Mouse (Mus musculus) intestine, embryonic 14.5 days (tissue): ENCODE data around the gene Tnni1. TPM values are rescaled to one million over a fixed set of nuclear protein-coding genes. Genes with fewer than 3 reads are reported as not detected.

Experiments used
- ATAC-seq: fragments of 200-750 bp; cut with Nextera tagmentation; replicated peaks from 2 replicates; pipeline ENCODE4 v1.8.0; 2017; ENCODE audit warnings: low read depth, moderate number of reproducible peaks, moderate TSS enrichment, moderate library complexity; ENCODE audit not compliant: low FRiP score, low TSS enrichment
- DNase-seq: peaks from one replicate; pipeline ENCODE4 v3.0.0-alpha.2; 2018; ENCODE audit warnings: low spot score
- H3K27ac ChIP-seq: fragments of 300-500 bp; sonication (generic); 2 replicates; pipeline ENCODE4 v1.5.1; 2014; ENCODE audit warnings: low read depth, mild to moderate bottlenecking, control low read depth
- H3K27me3 ChIP-seq: fragments of 300-500 bp; sonication (generic); replicated peaks from 2 replicates; pipeline ENCODE4 v1.6.1; 2014; ENCODE audit warnings: low read length, control low read depth; ENCODE audit not compliant: control insufficient read depth, insufficient read depth
- H3K36me3 ChIP-seq: fragments of 300-500 bp; sonication (generic); 2 replicates; pipeline ENCODE4 v1.6.1; 2014; ENCODE audit warnings: low read length, control low read depth; ENCODE audit not compliant: control insufficient read depth, insufficient read depth
- H3K4me1 ChIP-seq: fragments of 300-500 bp; sonication (generic); replicated peaks from 2 replicates; pipeline ENCODE4 v1.6.1; 2014; ENCODE audit warnings: low read length, control low read depth, mixed read lengths; ENCODE audit not compliant: control insufficient read depth, insufficient read depth
- H3K4me2 ChIP-seq: fragments of 300-500 bp; sonication (generic); 2 replicates; pipeline ENCODE4 v1.6.1; 2014; ENCODE audit warnings: low read length
- H3K4me3 ChIP-seq: fragments of 300-500 bp; sonication (generic); 2 replicates; pipeline ENCODE4 v1.5.1; 2014; ENCODE audit warnings: low read depth, low read length, control low read depth, mixed read lengths
- H3K9ac ChIP-seq: fragments of 300-500 bp; sonication (generic); 2 replicates; pipeline ENCODE4 v1.6.1; 2014; ENCODE audit warnings: mild to moderate bottlenecking, low read length
- H3K9me3 ChIP-seq: fragments of 300-500 bp; sonication (generic); 2 replicates; pipeline ENCODE4 v1.6.1; 2016; ENCODE audit warnings: low read length, control low read depth; ENCODE audit not compliant: control insufficient read depth
- WGBS: fragments of 180-500 bp; shearing (Covaris S2); extraction: QIAGEN DNeasy Blood & Tissue Kit; methylation state at CpG from one replicate; pipeline ENCODE4 v1.1.7; 2014; 5-methylcytosine and 5-hydroxymethylcytosine counted together
- polyA plus RNA-seq: library from polyadenylated mRNA; unstranded; fragments of >200 nt; fragmentation: Nextera tagmentation; extraction: Ambion mirVana; gene quantifications from 2 replicates; pipeline ENCODE4 v1.2.1, GENCODE M21; 2014

The Tnni1 gene
- polyA plus RNA-seq, 1 experiment from 2014 or later: 6.4 TPM

- H3K4me3 ChIP-seq: peak overlapping the region; percentile 51
- H3K4me2 ChIP-seq: peak overlapping the region; percentile 96
- DNase-seq (no peak), ATAC-seq (peak; percentile 53)
- no peaks in the 10 kb centered on the region for H3K9me3 ChIP-seq
- peaks cover 4% of the 10 kb centered on the region; the same call in 1 of the 2 replicates for H3K4me1 ChIP-seq
- H3K9ac ChIP-seq: peak overlapping the region; percentile 23
- 66% methylated on average over 10 of the region's 10 CpGs for WGBS
- H3K27ac ChIP-seq: peak overlapping the region; percentile 47; the same call in 1 of the 2 replicates
- peaks cover 32% of the 10 kb centered on the region for H3K27me3 ChIP-seq
- H3K36me3 ChIP-seq: no peaks in the 10 kb centered on the region
Observed at GRCm38 (mm10) chr1:135820071-135820470, 40.8 kb downstream of the Tnni1 start.

- DNase-seq (no peak), ATAC-seq (0 out of 2 replicates have a peak, but pooled peaks have one; percentile 32)
- H3K27ac ChIP-seq: peak overlapping the region; percentile 47
- no peaks in the 10 kb centered on the region for H3K9me3 ChIP-seq
- H3K4me2 ChIP-seq: peak overlapping the region; percentile 96
- H3K9ac ChIP-seq: peak overlapping the region; percentile 32
- peak overlapping the region; percentile 51; the same call in 1 of the 2 replicates for H3K4me3 ChIP-seq
- H3K36me3 ChIP-seq: no peaks in the 10 kb centered on the region
- H3K4me1 ChIP-seq: peaks cover 4% of the 10 kb centered on the region; the same call in 1 of the 2 replicates
- peaks cover 32% of the 10 kb centered on the region for H3K27me3 ChIP-seq
- WGBS: 66% methylated on average over 16 of the region's 16 CpGs
Observed at GRCm38 (mm10) chr1:135820736-135821364, 41.6 kb downstream of the Tnni1 start.

- Histone ChIP-seq H3K4me3 (peak overlapping the region; percentile 8; the same call in 1 of the 2 replicates), H3K27ac (peak overlapping the region; percentile 11; the same call in 1 of the 2 replicates)
- WGBS: 80% methylated on average over 7 of the region's 7 CpGs
Observed at GRCm38 (mm10) chr1:135821780-135822179, 42.5 kb downstream of the Tnni1 start.

GRCm38 (mm10) chr1:135828918-135829317, 49.7 kb downstream of the Tnni1 start:
- Histone ChIP-seq H3K4me2 (no peak overlapping the region), H3K36me3 (0 out of 2 replicates have a peak, but pooled peaks cover 3% of the 10 kb centered on the region), H3K9ac (no peak overlapping the region), H3K9me3 (no peaks in the 10 kb centered on the region), H3K27me3 (no peaks in the 10 kb centered on the region), H3K4me1 (no peaks in the 10 kb centered on the region), H3K4me3 (no peak overlapping the region), H3K27ac (no peak overlapping the region)
- WGBS: 24% methylated on average over 1 of the region's 1 CpGs
- no peak for DNase-seq
- ATAC-seq: no peak

More at GRCm38 (mm10) chr1:135821780-135822179, 42.5 kb downstream of the Tnni1 start:
- Histone ChIP-seq H3K9me3 (no peaks in the 10 kb centered on the region), H3K36me3 (no peaks in the 10 kb centered on the region), H3K4me1 (peaks cover 4% of the 10 kb centered on the region; the same call in 1 of the 2 replicates), H3K9ac (peak overlapping the region; percentile 32), H3K27me3 (peaks cover 29% of the 10 kb centered on the region), H3K4me2 (peak overlapping the region; percentile 96)
- no peak for DNase-seq
- ATAC-seq: no peak

- Histone ChIP-seq H3K27me3 (no peaks in the 10 kb centered on the region), H3K9me3 (no peaks in the 10 kb centered on the region), H3K27ac (no peak overlapping the region), H3K4me1 (peaks cover 10% of the 10 kb centered on the region), H3K9ac (no peak overlapping the region), H3K4me3 (no peak overlapping the region), H3K36me3 (0 out of 2 replicates have a peak, but pooled peaks cover under 1% of the 10 kb centered on the region), H3K4me2 (no peak overlapping the region)
- WGBS: 54% methylated on average over 6 of the region's 6 CpGs
- ATAC-seq: no peak
- no peak for DNase-seq
Observed at GRCm38 (mm10) chr1:135834206-135834859, 55.1 kb downstream of the Tnni1 start.

GRCm38 (mm10) chr1:135834983-135835382, 55.7 kb downstream of the Tnni1 start:
- Histone ChIP-seq H3K9me3 (no peaks in the 10 kb centered on the region), H3K36me3 (no peaks in the 10 kb centered on the region), H3K4me3 (no peak overlapping the region), H3K27me3 (no peaks in the 10 kb centered on the region), H3K9ac (no peak overlapping the region), H3K27ac (no peak overlapping the region), H3K4me2 (no peak overlapping the region), H3K4me1 (peaks cover 10% of the 10 kb centered on the region)
- WGBS: 75% methylated on average over 8 of the region's 8 CpGs
- DNase-seq (no peak), ATAC-seq (no peak)

DNA sequence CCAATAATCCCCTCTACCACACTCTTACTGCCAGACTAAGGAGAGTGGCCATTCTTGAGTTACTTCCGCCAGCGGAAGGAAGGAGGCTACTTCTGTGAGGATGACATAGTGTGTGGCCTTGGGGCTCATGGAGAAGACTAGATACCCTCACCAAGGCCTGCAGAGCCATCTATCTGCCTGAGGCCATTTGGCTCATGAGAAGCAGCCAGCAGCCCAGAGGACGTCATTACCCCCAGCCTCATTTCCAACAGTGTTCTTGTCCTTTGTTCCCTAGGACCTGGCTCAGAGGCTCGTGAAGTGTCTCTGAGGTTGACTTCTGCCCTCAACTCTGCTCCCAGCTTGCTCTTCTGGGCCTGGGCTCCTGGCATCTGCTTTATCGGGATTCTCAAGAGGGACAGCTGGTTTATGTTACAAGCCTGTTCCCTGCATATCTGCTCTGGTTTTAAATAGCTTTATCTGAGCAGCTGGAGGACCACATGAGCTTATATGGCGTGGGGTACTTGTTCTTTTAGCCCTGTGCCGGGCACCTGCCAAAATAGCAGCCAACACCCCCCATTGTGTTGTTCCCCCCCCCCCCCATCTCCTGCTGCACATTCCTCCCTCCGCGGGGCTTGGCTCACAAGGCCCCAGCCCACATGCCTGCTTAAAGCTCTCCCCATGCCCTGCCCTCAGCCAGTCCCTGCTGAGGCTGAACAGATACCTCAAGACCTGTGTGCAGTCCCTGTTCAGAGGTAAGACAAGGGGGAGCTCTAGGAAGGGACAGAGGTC, 56.7 kb downstream of the Tnni1 start, which contains the start of gene Tnnt2:
Gene Tnnt2, plus strand, starts transcription at position 639 of the 768 bp plus-strand sequence.
- DNase-seq (no peak), ATAC-seq (no peak)
- no peak within 1 kb of the TSS for H3K4me2 ChIP-seq
- H3K9me3 ChIP-seq: no peaks in the 10 kb centered on the region
- peaks cover 13% of the 10 kb centered on the region for H3K4me1 ChIP-seq
- peak within 1 kb of the TSS; percentile 23; the same call in 1 of the 2 replicates for H3K27ac ChIP-seq
- H3K4me3 ChIP-seq: no peak within 1 kb of the TSS
- no peaks in the 10 kb centered on the region for H3K27me3 ChIP-seq
- H3K9ac ChIP-seq: no peak within 1 kb of the TSS
- no peaks in the 10 kb centered on the region for H3K36me3 ChIP-seq
- 27% methylated on average over 9 of the region's 9 CpGs for WGBS

- no peaks in the 10 kb centered on the region for H3K9me3 ChIP-seq
- ATAC-seq: no peak
- no peaks in the 10 kb centered on the region for H3K36me3 ChIP-seq
- no peaks in the 10 kb centered on the region for H3K27me3 ChIP-seq
- peaks cover 13% of the 10 kb centered on the region for H3K4me1 ChIP-seq
- no peak overlapping the region for H3K4me3 ChIP-seq
- DNase-seq: no peak
- H3K4me2 ChIP-seq: no peak overlapping the region
- 62% methylated on average over 4 of the region's 4 CpGs for WGBS
- no peak overlapping the region for H3K27ac ChIP-seq
- H3K9ac ChIP-seq: no peak overlapping the region
Observed at GRCm38 (mm10) chr1:135838626-135839025, 59.4 kb downstream of the Tnni1 start.
